Mouse (Mus musculus): Measurements from ENCODE around the gene Spem1.

- TF ChIP-seq MAFK (IDR thresholded peaks at IDR 0.05; ENCODE audit: insufficient read depth, low read depth, low read length) (no peak), HCFC1 (IDR thresholded peaks at IDR 0.05; ENCODE audit: borderline replicate concordance, insufficient read depth, low read length) (no peak), CHD2 (IDR thresholded peaks at IDR 0.05; ENCODE audit: low read depth, low read length) (no peak)
Observed at GRCm38 (mm10) chr11:69849128-69849527, 27.1 kb upstream of the Spem1 start.
